In the genomic region with DNA sequence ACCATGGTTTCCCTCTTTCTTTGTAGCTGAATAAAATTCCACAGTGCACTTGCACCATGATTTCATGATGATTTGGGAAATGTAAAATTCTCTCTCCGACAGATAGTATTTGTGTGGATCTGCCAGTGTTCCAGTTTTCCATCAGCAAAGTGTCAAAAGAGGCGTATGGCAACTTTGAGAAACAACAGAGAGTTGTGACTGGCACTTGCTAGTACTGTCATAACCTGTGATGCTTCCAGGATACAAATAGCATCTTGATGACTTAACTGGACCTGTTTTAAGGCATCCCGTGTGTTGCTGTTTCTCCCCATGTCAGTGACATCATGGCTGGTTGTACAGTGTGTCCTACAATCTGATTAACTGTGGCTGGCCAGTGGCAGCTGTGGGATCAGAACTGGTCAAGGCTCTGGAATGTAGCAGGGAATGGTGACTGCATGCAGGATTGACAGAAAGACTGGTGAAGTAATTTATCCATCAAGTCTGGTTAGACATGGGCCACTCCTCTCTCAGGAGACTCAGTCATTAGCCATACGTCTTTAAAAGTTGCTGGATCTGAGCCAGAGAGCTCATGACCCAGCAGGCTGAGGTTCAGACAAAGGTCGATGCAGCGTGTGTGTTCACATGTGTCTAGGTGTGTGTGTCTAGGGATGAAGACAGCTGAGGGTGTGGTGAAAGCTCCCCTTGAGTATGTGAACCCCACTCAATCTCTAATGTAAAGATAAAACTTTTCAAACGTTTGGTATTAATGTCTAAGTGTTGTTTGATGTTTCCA, we compare ENCODE assay signal across 19 mouse cellular contexts.
DNase-seq lines count a peak whose midpoint lies in the region; ATAC-seq lines count a peak whose summit lies in the region.
"Had no signal": no experiment of that assay in that cellular context is flagged by ENCODE, and none has a peak within 500 bp of the region (broad histone marks: within the 10 kb centered on the region; RNA-seq: fewer than 3 reads in every experiment).

No protein-coding gene starts in this region.

- 28% methylated on average over 7 of the region's 7 CpGs for WGBS in heart, embryonic 11.5 days (ENCODE audit: insufficient replicate concordance)
- WGBS in intestine, embryonic 14.5 days = 45% methylated on average over 7 of the region's 7 CpGs
- WGBS in embryonic facial prominence, embryonic 10.5 days = 67% methylated on average over 7 of the region's 7 CpGs

- DNase-seq in heart, adult 18-20 months = no peak
- DNase-seq in 3T3-L1 (ENCODE audit: low read depth, low spot score) = peak; percentile 53
- no peak for DNase-seq in intestine, embryonic 14.5 days (ENCODE audit: low spot score)
- peak; percentile 80 for DNase-seq in lung, postnatal 36 days
- DNase-seq in cerebellum, adult 8-10 months = no peak
- no peak for DNase-seq in embryonic facial prominence, embryonic 10.5 days (ENCODE audit: low spot score)
- DNase-seq: adrenal gland, postnatal 14 days; cerebellum, postnatal 36 days; heart, postnatal 4 days; kidney, postnatal 10 days; left cerebral cortex, postnatal 4 days; right cerebral cortex, postnatal 4 days; thymus, postnatal 14 days had no signal

- ATAC-seq in heart, embryonic 11.5 days (replicated peaks; ENCODE audit: insufficient number of reproducible peaks, low FRiP score, low TSS enrichment) = no peak
- ATAC-seq in intestine, embryonic 14.5 days (replicated peaks; ENCODE audit: low FRiP score, low TSS enrichment, low read depth) = 0 out of 2 replicates have a peak, but pooled peaks have one; percentile 26
- ATAC-seq: midbrain, embryonic 13.5 days had no signal

- H3K27ac ChIP-seq in heart, embryonic 11.5 days (ENCODE audit: low read depth, low read length) = peak overlapping the region; percentile 35; the same call in 1 of the 2 replicates
- no peak overlapping the region for H3K27ac ChIP-seq in intestine, embryonic 14.5 days (ENCODE audit: low read depth)
- H3K27ac ChIP-seq in embryonic facial prominence, embryonic 10.5 days (replicated peaks) = no peak overlapping the region
- H3K27ac ChIP-seq: embryonic facial prominence, embryonic 13.5 days; forebrain, embryonic 12.5 days; lung, embryonic 15.5 days; midbrain, embryonic 13.5 days had no signal

- H3K4me1 ChIP-seq in heart, embryonic 11.5 days (ENCODE audit: control insufficient read depth, insufficient read depth, low read length) = peaks cover 36% of the 10 kb centered on the region
- peaks cover 3% of the 10 kb centered on the region; the same call in 1 of the 2 replicates for H3K4me1 ChIP-seq in intestine, embryonic 14.5 days (replicated peaks; ENCODE audit: control insufficient read depth, insufficient read depth, low read length)
- peaks cover 44% of the 10 kb centered on the region for H3K4me1 ChIP-seq in embryonic facial prominence, embryonic 10.5 days

- no peaks in the 10 kb centered on the region for H3K27me3 ChIP-seq in heart, embryonic 11.5 days (ENCODE audit: control insufficient read depth, insufficient read depth, low read length)
- no peaks in the 10 kb centered on the region for H3K27me3 ChIP-seq in intestine, embryonic 14.5 days (replicated peaks; ENCODE audit: control insufficient read depth, insufficient read depth, low read length)
- peaks cover 40% of the 10 kb centered on the region for H3K27me3 ChIP-seq in embryonic facial prominence, embryonic 10.5 days (replicated peaks; ENCODE audit: low read depth, poor library complexity, severe bottlenecking)
- H3K27me3 ChIP-seq: embryonic facial prominence, embryonic 13.5 days; lung, embryonic 15.5 days had no signal

- H3K9ac ChIP-seq in heart, embryonic 11.5 days (ENCODE audit: low read depth, low read length) = no peak overlapping the region
- no peak overlapping the region for H3K9ac ChIP-seq in intestine, embryonic 14.5 days (ENCODE audit: low read length)
- H3K9ac ChIP-seq: embryonic facial prominence, embryonic 13.5 days; forebrain, embryonic 12.5 days; lung, embryonic 15.5 days; midbrain, embryonic 13.5 days had no signal

- no peak overlapping the region for H3K4me2 ChIP-seq in heart, embryonic 11.5 days
- no peak overlapping the region for H3K4me2 ChIP-seq in intestine, embryonic 14.5 days (ENCODE audit: low read length)
- H3K4me2 ChIP-seq: embryonic facial prominence, embryonic 13.5 days; forebrain, embryonic 12.5 days; lung, embryonic 15.5 days; midbrain, embryonic 13.5 days had no signal

- H3K9me3 ChIP-seq in heart, embryonic 11.5 days (replicated peaks; ENCODE audit: control insufficient read depth, low read length) = no peaks in the 10 kb centered on the region
- no peaks in the 10 kb centered on the region for H3K9me3 ChIP-seq in intestine, embryonic 14.5 days (ENCODE audit: control insufficient read depth, low read length)
- H3K9me3 ChIP-seq in embryonic facial prominence, embryonic 10.5 days = no peaks in the 10 kb centered on the region
- H3K9me3 ChIP-seq: embryonic facial prominence, embryonic 13.5 days; forebrain, embryonic 12.5 days; lung, embryonic 15.5 days; midbrain, embryonic 13.5 days had no signal

- no peaks in the 10 kb centered on the region for H3K36me3 ChIP-seq in heart, embryonic 11.5 days (ENCODE audit: control insufficient read depth, insufficient read depth, low read length)
- no peaks in the 10 kb centered on the region for H3K36me3 ChIP-seq in intestine, embryonic 14.5 days (ENCODE audit: control insufficient read depth, insufficient read depth, low read length)
- H3K36me3 ChIP-seq in embryonic facial prominence, embryonic 10.5 days (replicated peaks) = no peaks in the 10 kb centered on the region
- H3K36me3 ChIP-seq: embryonic facial prominence, embryonic 13.5 days; forebrain, embryonic 12.5 days; G1E; lung, embryonic 15.5 days; midbrain, embryonic 13.5 days had no signal

- no peak overlapping the region for H3K4me3 ChIP-seq in heart, embryonic 11.5 days (ENCODE audit: low read depth, low read length)
- H3K4me3 ChIP-seq in intestine, embryonic 14.5 days (ENCODE audit: low read depth, low read length) = no peak overlapping the region
- H3K4me3 ChIP-seq in embryonic facial prominence, embryonic 10.5 days = no peak overlapping the region
- H3K4me3 ChIP-seq: embryonic facial prominence, embryonic 13.5 days; forebrain, embryonic 12.5 days; lung, embryonic 15.5 days; midbrain, embryonic 13.5 days had no signal

Comparison
In these comparisons a context has a peak if more than half of its experiments do, and no peak if none do; other contexts are left out.
1. DNase-seq: peak in 3T3-L1 (single experiment) and lung, postnatal 36 days (single experiment); none in heart, adult 18-20 months (0 of 2), intestine, embryonic 14.5 days (single experiment), cerebellum, adult 8-10 months (single experiment) and embryonic facial prominence, embryonic 10.5 days (single experiment).